Mouse (Mus musculus) heart, adult 2 months (tissue): ENCODE measurements around the gene Dtl.

Experiments used
- CTCF ChIP-seq: fragments of 200-600 bp; IDR thresholded peaks from 2 replicates; pipeline ENCODE4 v1.8.1; 2022; ENCODE audit warnings: antibody characterized with exemption, mild to moderate bottlenecking, moderate library complexity
- EP300 ChIP-seq: fragments of 200-500 bp; IDR thresholded peaks from 2 replicates; pipeline ENCODE4 v1.6.1; 2011; ENCODE audit warnings: low read depth, low read length, control low read depth; ENCODE audit not compliant: insufficient read depth
- POLR2A ChIP-seq: fragments of 200-500 bp; IDR thresholded peaks from 2 replicates; pipeline ENCODE4 v1.6.1; 2011; ENCODE audit warnings: mild to moderate bottlenecking, low read depth, low read length, control low read depth; ENCODE audit not compliant: insufficient read depth

DNA sequence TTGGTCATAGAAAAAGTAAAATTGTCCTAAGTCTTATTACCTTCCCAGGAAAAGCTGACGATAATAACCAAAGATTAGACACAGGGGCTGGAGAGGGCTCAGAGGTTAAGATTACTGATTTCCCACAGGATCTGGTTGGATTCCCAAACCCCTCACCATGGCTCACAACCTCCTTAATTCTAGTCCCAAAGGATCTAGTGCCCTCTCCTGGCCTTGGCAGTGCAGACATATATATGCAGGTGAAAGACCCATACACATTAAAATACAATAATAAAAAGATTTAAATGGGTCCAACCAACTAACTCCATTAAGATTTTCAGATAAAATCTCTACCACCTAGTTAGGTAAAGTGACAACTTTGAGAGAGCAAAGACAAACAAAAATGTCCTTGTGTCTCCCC, 7.5 kb downstream of the Dtl start:
- TF ChIP-seq POLR2A (no peak), CTCF (peak; percentile 84), EP300 (no peak)
